Mouse (Mus musculus): Measurements from ENCODE around the gene Prr23a1.
"Not testable (repeated sequence)": the region's sequence is repeated elsewhere in the genome, so short reads cannot be mapped to it uniquely, and the experiment has no call there.

The Prr23a1 gene

GRCm38 (mm10) chr9:98842117-98842516, at the start of gene Prr23a1:
Gene Prr23a1, plus strand, starts transcription at chr9:98842503.
- DNase-seq (ENCODE audit: low spot score in 2 of 2): no peak

GRCm38 (mm10) chr9:98799021-98799420, 43.3 kb upstream of the Prr23a1 start:
- no peak for DNase-seq (ENCODE audit: low spot score in 2 of 2)

GRCm38 (mm10) chr9:98803971-98804370, 38.3 kb upstream of the Prr23a1 start:
- DNase-seq (ENCODE audit: low spot score in 2 of 2): no peak

GRCm38 (mm10) chr9:98805511-98805910, 36.8 kb upstream of the Prr23a1 start:
- DNase-seq (ENCODE audit: low spot score in 2 of 2): no peak

GRCm38 (mm10) chr9:98805934-98806333, 36.4 kb upstream of the Prr23a1 start:
- DNase-seq (ENCODE audit: low spot score in 2 of 2): no peak

- no peak for DNase-seq (ENCODE audit: low spot score in 2 of 2)
Observed at GRCm38 (mm10) chr9:98807631-98808030, 34.7 kb upstream of the Prr23a1 start.

- not testable (repeated sequence) for DNase-seq (ENCODE audit: low spot score in 2 of 2)
Observed at GRCm38 (mm10) chr9:98809526-98809925, 32.8 kb upstream of the Prr23a1 start.

GRCm38 (mm10) chr9:98816066-98816465, 26.2 kb upstream of the Prr23a1 start:
- no peak for DNase-seq (ENCODE audit: low spot score in 2 of 2)

- DNase-seq (ENCODE audit: low spot score in 2 of 2): no peak
Observed at GRCm38 (mm10) chr9:98817592-98817991, 24.7 kb upstream of the Prr23a1 start.

GRCm38 (mm10) chr9:98818971-98819370, 23.3 kb upstream of the Prr23a1 start:
- no peak for DNase-seq (ENCODE audit: low spot score in 2 of 2)

- DNase-seq (ENCODE audit: low spot score in 2 of 2): no peak
Observed at GRCm38 (mm10) chr9:98819481-98819880, 22.8 kb upstream of the Prr23a1 start.

- no peak for DNase-seq (ENCODE audit: low spot score in 2 of 2)
Observed at GRCm38 (mm10) chr9:98820461-98820860, 21.8 kb upstream of the Prr23a1 start.

GRCm38 (mm10) chr9:98821067-98821466, 21.2 kb upstream of the Prr23a1 start:
- DNase-seq (ENCODE audit: low spot score in 2 of 2): no peak

GRCm38 (mm10) chr9:98823805-98824204, 18.5 kb upstream of the Prr23a1 start:
- DNase-seq (ENCODE audit: low spot score in 2 of 2): no peak

GRCm38 (mm10) chr9:98829508-98829907, 12.8 kb upstream of the Prr23a1 start:
- no peak for DNase-seq (ENCODE audit: low spot score in 2 of 2)

- DNase-seq (ENCODE audit: low spot score in 2 of 2): no peak
Observed at GRCm38 (mm10) chr9:98837537-98838074, 4.7 kb upstream of the Prr23a1 start.

GRCm38 (mm10) chr9:98856210-98856609, 13.9 kb downstream of the Prr23a1 start, which contains the start of gene Prr23a2:
Gene Prr23a2, plus strand, starts transcription at chr9:98856494.
- no peak for DNase-seq (ENCODE audit: low spot score in 2 of 2)

GRCm38 (mm10) chr9:98863463-98863862, 21.2 kb downstream of the Prr23a1 start:
- no peak for DNase-seq (ENCODE audit: low spot score in 2 of 2)

- DNase-seq (ENCODE audit: low spot score in 2 of 2): no peak
Observed at GRCm38 (mm10) chr9:98864571-98864970, 22.3 kb downstream of the Prr23a1 start, which contains the start of gene Prr23a3. Gene Prr23a3, plus strand, starts transcription at chr9:98864767.

Data from natural killer cell, adult 2 months (primary cell).